Mouse (Mus musculus): ENCODE results near the gene Adm2.

Adm2 gene

GRCm38 (mm10) chr15:89355241-89356187 lies 33.0 kb downstream of the Adm2 start, which contains the start of the genes Lmf2 and Ncaph2:
Lmf2 (minus strand) TSS chr15:89355659.
Ncaph2 (plus strand) TSS chr15:89355719.
- DNase-seq (ENCODE audit: low spot score), result peak; percentile 96

- DNase-seq (ENCODE audit: low spot score), result peak; percentile 57
Measured at GRCm38 (mm10) chr15:89356372-89356771, 33.9 kb downstream of the Adm2 start.

- DNase-seq (ENCODE audit: low spot score), result no peak
Measured at GRCm38 (mm10) chr15:89358784-89359183, 36.3 kb downstream of the Adm2 start.

GRCm38 (mm10) chr15:89363051-89363450 lies 40.5 kb downstream of the Adm2 start:
- no peak for DNase-seq (ENCODE audit: low spot score)

GRCm38 (mm10) chr15:89365141-89365551 lies 42.6 kb downstream of the Adm2 start:
- DNase-seq (ENCODE audit: low spot score), result no peak

GRCm38 (mm10) chr15:89372068-89372467 lies 49.5 kb downstream of the Adm2 start:
- DNase-seq (ENCODE audit: low spot score), result no peak

- no peak for DNase-seq (ENCODE audit: low spot score)
Measured at GRCm38 (mm10) chr15:89372536-89372935, 50.0 kb downstream of the Adm2 start.

GRCm38 (mm10) chr15:89373027-89373761 lies 50.7 kb downstream of the Adm2 start:
- DNase-seq (ENCODE audit: low spot score), result peak; percentile 89

GRCm38 (mm10) chr15:89373762-89374248 lies 51.3 kb downstream of the Adm2 start, which contains the start of gene Sco2:
Sco2 (minus strand) TSS chr15:89373846.
- DNase-seq (ENCODE audit: low spot score), result peak; percentile 96
